Mouse (Mus musculus): Measurements from ENCODE around the gene Tbkbp1. TPM values are rescaled to one million over a fixed set of nuclear protein-coding genes. Genes with fewer than 3 reads are reported as not detected.

The Tbkbp1 gene
- 3.0 and 4.4 TPM in 2 replicates for polyA plus RNA-seq (2015; fragmentation: Nextera tagmentation; extraction: Ambion mirVana)

DNA sequence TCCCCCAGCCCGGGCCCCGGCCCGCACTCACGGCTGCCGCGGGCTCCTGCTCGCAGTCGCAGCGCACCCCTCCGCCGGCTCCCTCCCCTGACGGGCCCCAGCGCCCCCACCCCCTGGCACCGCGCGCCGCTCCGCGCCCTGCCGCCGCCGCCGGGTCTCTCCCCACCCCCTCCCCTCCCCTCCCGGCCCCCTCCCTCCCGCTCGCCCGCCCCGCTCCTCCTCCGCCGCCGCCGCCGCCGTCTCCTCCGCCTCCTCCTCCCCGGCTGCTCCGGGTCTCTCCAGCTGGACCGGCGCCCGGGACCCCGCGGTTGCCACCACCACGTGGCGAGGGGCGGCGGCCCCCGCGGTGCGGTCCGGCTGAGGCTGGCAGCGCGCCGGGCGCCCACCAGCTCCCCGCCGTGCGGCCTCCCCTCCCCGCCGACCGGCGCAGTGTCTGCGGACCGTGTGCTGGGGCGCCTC lies at the start of gene Tbkbp1:
Tbkbp1 (minus strand) TSS at position 153 of the 459 bp plus-strand sequence.

DNA sequence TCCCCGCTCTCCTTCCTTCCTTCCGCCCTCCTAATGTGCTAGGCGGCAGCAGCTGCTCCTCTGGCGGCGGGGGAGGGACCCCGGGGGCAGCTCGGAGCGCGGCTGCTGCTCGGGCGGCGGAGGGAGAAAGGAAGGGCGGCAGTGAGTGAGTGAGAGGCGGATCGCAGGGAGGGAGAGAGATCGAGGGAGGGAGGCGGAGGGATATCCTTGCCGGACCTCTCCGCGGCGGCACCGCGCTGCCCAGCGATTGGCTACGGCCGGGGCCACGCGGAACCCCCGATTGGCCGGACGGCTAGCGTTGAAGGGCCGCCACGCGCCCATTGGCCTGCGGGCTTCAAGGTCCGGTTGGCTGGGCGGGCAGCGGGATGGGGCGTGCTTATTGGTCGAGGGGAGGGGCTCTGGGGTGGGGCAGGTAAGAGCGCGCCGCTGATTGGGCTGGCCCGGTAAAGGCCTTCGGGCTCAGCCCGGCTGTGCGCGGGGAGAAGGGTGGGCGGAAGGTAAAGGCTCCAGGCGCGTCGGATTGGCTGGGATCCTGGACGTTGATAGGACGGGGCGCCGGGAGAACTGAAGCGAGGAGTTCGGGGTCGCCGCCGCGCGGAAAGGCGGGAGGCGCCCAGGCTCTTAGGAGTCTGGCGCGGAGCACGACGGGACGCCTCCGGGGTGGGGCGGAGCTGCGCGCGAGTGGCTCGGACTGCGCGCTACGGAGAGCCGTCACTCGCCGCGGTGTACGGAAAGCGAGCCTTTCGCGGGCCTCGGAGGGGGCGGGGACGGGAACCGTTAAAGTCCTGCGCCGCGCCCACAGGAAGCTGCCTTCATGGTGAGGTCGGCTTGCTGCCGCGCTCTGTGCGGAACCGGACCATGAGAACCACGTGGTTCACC lies 36.7 kb upstream of the Tbkbp1 start, which contains the start of gene Kpnb1:
Kpnb1 (minus strand) TSS at position 118 of the 879 bp plus-strand sequence.

DNA sequence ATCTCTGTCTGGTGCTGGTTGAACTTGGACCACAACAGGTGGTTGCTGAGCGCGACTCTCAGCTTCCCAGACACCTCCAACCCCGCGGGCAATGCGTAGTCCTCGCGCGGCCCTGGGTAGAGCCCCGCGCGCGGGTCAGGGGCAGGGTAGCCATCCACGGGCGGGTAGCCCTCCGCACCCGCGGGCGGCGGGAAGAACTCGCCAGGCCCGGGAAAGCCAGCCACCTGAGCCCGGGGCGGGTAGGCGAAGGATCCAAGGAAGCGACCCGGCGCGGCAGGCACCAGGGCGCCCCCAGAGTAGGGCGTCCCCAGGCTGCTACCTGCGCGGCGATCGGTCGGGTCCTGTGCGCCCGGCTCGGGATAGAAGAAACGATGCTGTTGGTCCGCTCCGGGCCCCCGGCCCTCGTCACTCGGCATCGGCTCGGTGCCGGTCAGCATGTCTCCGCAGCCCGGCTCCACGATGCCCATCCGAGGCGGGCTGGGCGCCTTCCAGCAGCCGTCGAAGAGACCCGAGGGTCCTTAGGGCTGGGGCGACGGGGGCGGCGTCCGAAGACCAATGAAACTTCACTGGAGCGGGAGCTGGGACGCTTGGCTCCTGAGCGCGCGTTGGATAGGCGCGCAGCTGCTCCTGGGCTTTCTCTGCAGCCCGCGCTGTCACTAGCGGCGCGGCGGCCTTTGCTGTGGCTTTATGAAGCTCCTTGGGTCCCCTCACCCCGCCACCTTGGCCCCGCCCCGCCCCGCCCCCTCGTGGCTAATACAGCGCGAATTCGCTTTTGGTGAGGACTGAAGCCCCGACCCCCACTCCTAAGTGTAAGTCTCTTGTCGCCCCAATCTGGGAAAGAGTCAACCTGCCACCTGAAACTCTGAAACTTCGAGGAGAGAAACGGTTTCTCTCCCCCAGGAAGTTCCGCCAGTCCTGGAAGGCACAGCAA lies 36.4 kb downstream of the Tbkbp1 start, which contains the start of gene Tbx21:
Tbx21 (minus strand) TSS at position 661 of the 931 bp plus-strand sequence.

Other genes with a start within 250 kb of the Tbkbp1 start
- 44.2 and 45.6 TPM in 2 replicates for gene Cdk5rap3, start 235.0 kb downstream of the Tbkbp1 start, polyA plus RNA-seq (2015; fragmentation: Nextera tagmentation; extraction: Ambion mirVana)
- 3.2 and 4.4 TPM in 2 replicates for gene Prr15l, start 223.4 kb downstream of the Tbkbp1 start, polyA plus RNA-seq (2015; fragmentation: Nextera tagmentation; extraction: Ambion mirVana)
- gene Pnpo, start 207.5 kb downstream of the Tbkbp1 start, polyA plus RNA-seq (2015; fragmentation: Nextera tagmentation; extraction: Ambion mirVana), result 410 and 492 TPM in 2 replicates
- gene Sp2, start 168.5 kb downstream of the Tbkbp1 start, polyA plus RNA-seq (2015; fragmentation: Nextera tagmentation; extraction: Ambion mirVana), result 14.4 and 14.5 TPM in 2 replicates
- 0.11 TPM in 1 of 2 replicates, not detected in the other for gene Sp6, start 138.1 kb downstream of the Tbkbp1 start, polyA plus RNA-seq (2015; fragmentation: Nextera tagmentation; extraction: Ambion mirVana)
- gene Scrn2, start 121.6 kb downstream of the Tbkbp1 start, polyA plus RNA-seq (2015; fragmentation: Nextera tagmentation; extraction: Ambion mirVana), result 6.8 and 8.7 TPM in 2 replicates
- gene Lrrc46, start 110.1 kb downstream of the Tbkbp1 start, polyA plus RNA-seq (2015; fragmentation: Nextera tagmentation; extraction: Ambion mirVana), result 0.41 TPM in 2 replicates
- gene Mrpl10, start 109.9 kb downstream of the Tbkbp1 start, polyA plus RNA-seq (2015; fragmentation: Nextera tagmentation; extraction: Ambion mirVana), result 41.0 and 45.8 TPM in 2 replicates
- gene Osbpl7, start 100.9 kb downstream of the Tbkbp1 start, polyA plus RNA-seq (2015; fragmentation: Nextera tagmentation; extraction: Ambion mirVana), result 4.7 and 7.1 TPM in 2 replicates
- gene Tbx21, start 36.2 kb downstream of the Tbkbp1 start, polyA plus RNA-seq (2015; fragmentation: Nextera tagmentation; extraction: Ambion mirVana), result 0.41 and 0.92 TPM in 2 replicates
- 27.6 and 28.1 TPM in 2 replicates for gene Kpnb1, start 36.4 kb upstream of the Tbkbp1 start, polyA plus RNA-seq (2015; fragmentation: Nextera tagmentation; extraction: Ambion mirVana)
- 26.6 and 32.3 TPM in 2 replicates for gene Npepps, start 129.1 kb upstream of the Tbkbp1 start, polyA plus RNA-seq (2015; fragmentation: Nextera tagmentation; extraction: Ambion mirVana)
- gene Mrpl45, start 164.2 kb upstream of the Tbkbp1 start, polyA plus RNA-seq (2015; fragmentation: Nextera tagmentation; extraction: Ambion mirVana), result 24.8 TPM in 2 replicates
- 0.04 and 0.05 TPM in 2 replicates for gene Gpr179, start 200.6 kb upstream of the Tbkbp1 start, polyA plus RNA-seq (2015; fragmentation: Nextera tagmentation; extraction: Ambion mirVana)
- 1.8 and 1.9 TPM in 2 replicates for gene Socs7, start 211.1 kb upstream of the Tbkbp1 start, polyA plus RNA-seq (2015; fragmentation: Nextera tagmentation; extraction: Ambion mirVana)